ENCODE assay signal across 8 mouse cellular contexts in the genomic region with DNA sequence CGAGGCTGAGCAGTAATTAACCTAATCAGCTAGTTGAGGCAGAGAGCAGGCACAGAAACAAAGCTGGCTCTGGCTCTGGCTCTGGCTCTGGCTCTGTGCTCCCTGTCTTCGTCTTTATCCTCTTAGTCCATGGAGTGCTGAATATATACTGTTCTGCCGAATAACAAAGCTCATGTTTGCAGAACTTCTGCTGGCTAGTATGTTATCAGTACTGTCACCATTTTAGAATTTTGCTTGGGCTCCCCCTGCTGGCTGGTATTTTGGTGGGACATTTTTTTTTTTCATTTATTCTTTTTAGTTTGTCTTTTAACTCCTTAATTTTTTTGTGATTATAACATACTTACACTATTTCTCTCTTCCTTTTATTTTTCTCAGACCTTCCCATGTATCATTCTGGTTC.
DNase-seq lines count a peak whose midpoint lies in the region; ATAC-seq and TF ChIP-seq lines count a peak whose summit lies in the region.
"Had no signal": no experiment of that assay in that cellular context is flagged by ENCODE, and none has a peak within 500 bp of the region (broad histone marks: within the 10 kb centered on the region; RNA-seq: fewer than 3 reads in every experiment).

No protein-coding gene starts in this region.

- no peak for TF ChIP-seq POLR2A in brain, embryonic 14.5 days (IDR thresholded peaks at IDR 0.05; ENCODE audit: borderline replicate concordance, extremely low read depth, insufficient read depth, insufficient read length, poor library complexity, severe bottlenecking)
- TF ChIP-seq POLR2A in small intestine, adult 2 months (IDR thresholded peaks at IDR 0.05; ENCODE audit: low read depth, low read length), result no peak

- intact Hi-C loops in left cerebral cortex, postnatal 14 days (cut with DNase I), result no loop called here
- intact Hi-C loops in left cerebral cortex, postnatal 36 days (cut with DNase I), result no loop called here
- intact Hi-C loops in left cerebral cortex, postnatal 4 days (cut with DNase I), result loop anchor here (5.0 kb wide), 1 partner anchor 118 kb away; no protein-coding TSS in a partner anchor

- no peaks in the 10 kb centered on the region for H3K27me3 ChIP-seq in small intestine, adult 2 months (ENCODE audit: control insufficient read depth, insufficient read depth, low read length)
- H3K27me3 ChIP-seq: midbrain, embryonic 12.5 days had no signal

- no peaks in the 10 kb centered on the region for H3K4me1 ChIP-seq in small intestine, adult 2 months (ENCODE audit: control insufficient read depth, insufficient read depth, insufficient read length, low read length)
- H3K4me1 ChIP-seq: midbrain, embryonic 12.5 days had no signal

- 18% methylated on average over 3 of the region's 3 CpGs for WGBS in small intestine, adult 2 months

- DNase-seq in left cerebral cortex, postnatal 14 days (ENCODE audit: low spot score in 2 of 2), result peak; percentile 51 to 69
- no peak for DNase-seq in left cerebral cortex, postnatal 36 days (ENCODE audit: low spot score in 2 of 2)
- peak; percentile 20 for DNase-seq in MEL-GATA-1-ER (ENCODE audit: extremely low read depth, low read depth)
- DNase-seq in brain, embryonic 14.5 days (ENCODE audit: low read depth), result peak; percentile 39
- DNase-seq in left cerebral cortex, postnatal 4 days, result peak; percentile 20

- TF ChIP-seq CTCF in brain, embryonic 14.5 days (IDR thresholded peaks at IDR 0.05; ENCODE audit: borderline replicate concordance, extremely low read depth, insufficient read depth, insufficient read length), result peak; percentile 16; the same call in 1 of the 2 replicates
- TF ChIP-seq CTCF in small intestine, adult 2 months (IDR thresholded peaks at IDR 0.05; ENCODE audit: extremely low read depth, insufficient read length, insufficient replicate concordance, low read depth, low read length), result peak; percentile 11; the same call in 1 of the 2 replicates

- H3K4me3 ChIP-seq in small intestine, adult 2 months (ENCODE audit: low read depth, low read length), result no peak overlapping the region
- H3K4me3 ChIP-seq: midbrain, embryonic 12.5 days had no signal

- peak; percentile 66 for ATAC-seq in granulocyte monocyte progenitor cell, adult 5-6 weeks (replicated peaks; ENCODE audit: poor library complexity, severe bottlenecking)

- no peaks in the 10 kb centered on the region for H3K36me3 ChIP-seq in small intestine, adult 2 months (ENCODE audit: control insufficient read depth, insufficient read depth, low read length)
- H3K36me3 ChIP-seq: midbrain, embryonic 12.5 days had no signal

- no peak overlapping the region for H3K27ac ChIP-seq in small intestine, adult 2 months (ENCODE audit: insufficient read depth, low read depth, low read length)
- H3K27ac ChIP-seq: midbrain, embryonic 12.5 days had no signal

Comparison
In these comparisons a context has a peak if more than half of its experiments do, and no peak if none do; other contexts are left out.
1. DNase-seq: peak in left cerebral cortex, postnatal 14 days (2 of 2), MEL-GATA-1-ER (single experiment), brain, embryonic 14.5 days (single experiment) and left cerebral cortex, postnatal 4 days (single experiment); none in left cerebral cortex, postnatal 36 days (0 of 2).